Mouse (Mus musculus) kidney, postnatal 25 days (tissue): ENCODE measurements at regions not wholly inside any gene's neighbourhood (a gene's known extent, or its start where the extent isn't known, plus 50 kb on each side); places are given as distances from the start of the nearest gene placed in this dataset.
A peak's percentile ranks its signal among the peaks of the same experiment; 100 is the strongest.
"Not testable (repeated sequence)": the region's sequence is repeated elsewhere in the genome, so short reads cannot be mapped to it uniquely, and the experiment has no call there.

ENCODE experiments used
- DNase-seq, 2 experiments: peaks; one replicate each; pipeline ENCODE4 v3.0.0; 2021; ENCODE audit warnings: mixed read lengths in 2 of 2

DNA sequence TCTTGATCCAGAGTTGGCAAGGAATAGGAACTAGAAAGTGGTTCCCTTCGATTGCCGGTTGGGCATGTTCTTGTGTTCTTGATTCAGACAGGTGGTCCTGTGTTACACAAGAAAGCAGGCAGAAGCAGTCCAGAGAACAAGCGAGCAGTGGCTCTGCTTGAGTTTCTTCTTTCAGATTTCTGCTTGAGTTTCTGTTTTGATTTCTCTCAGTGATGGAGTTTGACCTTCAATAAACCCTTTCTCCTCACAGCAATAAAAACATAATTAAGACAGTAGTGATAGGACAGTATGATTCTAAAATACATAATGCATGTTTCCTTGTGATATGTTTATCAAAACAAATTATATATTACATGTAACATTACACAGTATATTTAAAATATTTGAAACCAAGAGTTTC is 59.1 kb downstream of the Klf6 start:
- no peak for DNase-seq

DNA sequence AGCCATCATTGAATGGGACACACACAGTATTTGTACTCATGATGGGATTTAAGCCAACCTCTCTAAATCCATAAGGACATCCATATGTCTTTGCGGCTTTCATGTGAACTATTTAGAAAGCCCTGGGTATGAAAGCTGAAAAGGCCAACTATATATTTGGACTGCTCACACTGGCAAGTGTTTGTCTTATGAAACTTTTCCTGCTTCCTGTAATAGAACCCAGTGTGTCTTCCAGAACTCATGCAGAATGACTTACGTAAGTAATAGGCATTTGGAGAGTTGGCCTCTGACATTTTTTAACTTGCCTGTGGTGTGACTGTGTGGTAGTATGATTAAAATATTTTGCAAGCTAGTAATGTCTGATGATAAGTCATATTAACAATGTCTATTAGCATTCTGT is 70.2 kb downstream of the Klf6 start:
- DNase-seq, result no peak

DNA sequence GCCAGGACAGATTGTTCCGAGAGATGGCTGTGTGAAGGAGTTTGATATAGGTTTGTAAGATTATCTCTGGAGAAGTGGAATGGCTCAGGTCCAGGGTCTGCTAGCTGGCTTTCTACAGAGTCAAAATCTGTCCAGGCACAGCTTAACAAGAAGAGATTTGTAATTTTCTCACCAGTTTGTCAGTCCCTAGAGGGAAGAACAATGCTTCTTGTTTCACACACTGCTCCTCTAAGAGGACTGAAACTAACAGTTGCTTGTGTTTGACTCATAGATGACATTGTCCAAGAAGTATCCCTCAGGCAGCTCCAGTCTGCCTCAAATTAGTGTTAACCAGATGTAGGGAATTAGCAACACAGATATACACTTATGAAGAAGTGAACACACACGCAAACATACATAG is 76.2 kb downstream of the Klf6 start:
- DNase-seq, result no peak

DNA sequence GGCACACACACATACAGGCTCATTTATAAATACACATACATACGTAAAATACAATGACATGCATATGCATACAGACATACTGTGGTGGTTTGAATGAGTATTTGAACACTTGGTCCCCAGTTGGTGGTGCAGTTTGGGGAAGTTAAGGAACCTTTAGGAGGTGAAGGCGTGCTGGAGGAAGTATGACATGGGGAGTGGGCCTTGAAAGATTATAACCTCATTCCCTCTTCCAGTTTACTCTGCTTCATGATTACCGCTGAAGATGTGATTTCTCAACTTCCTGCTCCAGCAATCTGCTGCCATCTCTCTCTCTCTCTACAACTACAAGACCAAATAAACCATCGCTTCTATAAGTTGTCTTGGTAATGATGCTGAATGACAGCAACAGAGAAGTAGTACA is 76.7 kb downstream of the Klf6 start:
- DNase-seq, result no peak

DNA sequence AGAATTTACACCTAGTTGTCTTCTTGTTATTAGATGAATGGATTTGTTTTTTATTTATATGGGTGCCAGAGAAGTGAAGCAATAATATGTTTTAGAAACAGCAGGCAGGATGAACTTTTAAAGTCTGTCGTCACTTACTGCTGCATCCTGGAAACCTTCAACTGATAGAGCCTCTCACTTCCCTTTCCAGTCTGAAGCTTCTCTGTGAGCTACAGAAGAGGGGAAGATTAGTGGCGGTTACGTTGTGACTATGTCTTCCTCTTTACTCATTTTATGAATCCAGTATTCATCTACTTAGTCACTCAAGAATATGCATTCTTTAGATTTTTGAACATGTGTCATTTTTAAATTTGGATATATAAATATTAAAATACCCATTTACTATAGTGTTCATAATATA is 78.1 kb downstream of the Klf6 start:
- no peak for DNase-seq

DNA sequence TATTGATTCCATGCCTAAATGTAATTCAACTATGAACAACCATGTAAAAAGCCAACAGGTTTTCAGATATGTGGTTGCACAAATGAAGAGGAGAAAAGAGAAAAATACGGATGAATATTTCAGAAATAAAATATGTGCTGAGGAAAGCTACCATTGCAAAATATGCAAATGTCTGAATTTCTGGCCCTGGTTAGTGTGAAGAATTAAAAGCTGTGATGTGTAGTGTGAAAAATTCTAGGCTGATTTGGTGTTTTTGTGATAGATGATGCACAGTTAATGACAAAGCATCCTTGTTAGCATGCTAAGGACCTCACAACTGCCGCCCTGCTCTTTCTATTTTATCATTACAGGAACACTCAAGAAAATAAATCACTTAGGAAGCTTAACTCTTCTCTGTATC is 91.6 kb downstream of the Klf6 start:
- no peak for DNase-seq

DNA sequence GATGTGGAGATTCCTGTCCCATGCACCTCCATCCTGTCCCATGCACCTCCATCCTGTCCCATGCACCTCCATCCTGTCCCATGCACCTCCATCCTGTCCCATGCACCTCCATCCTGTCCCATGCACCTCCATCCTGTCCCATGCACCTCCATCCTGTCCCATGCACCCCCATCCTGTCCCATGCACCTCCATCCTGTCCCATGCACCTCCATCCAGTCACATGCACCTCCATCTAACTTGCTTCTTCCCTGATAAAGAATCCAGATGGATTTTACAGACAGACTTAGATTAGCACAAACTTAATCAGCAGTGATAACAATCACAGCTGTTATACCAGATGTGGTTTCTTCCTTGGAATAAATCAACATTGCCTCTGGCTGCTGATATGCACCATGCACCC is 93.8 kb downstream of the Klf6 start:
- DNase-seq, result not testable (repeated sequence)

DNA sequence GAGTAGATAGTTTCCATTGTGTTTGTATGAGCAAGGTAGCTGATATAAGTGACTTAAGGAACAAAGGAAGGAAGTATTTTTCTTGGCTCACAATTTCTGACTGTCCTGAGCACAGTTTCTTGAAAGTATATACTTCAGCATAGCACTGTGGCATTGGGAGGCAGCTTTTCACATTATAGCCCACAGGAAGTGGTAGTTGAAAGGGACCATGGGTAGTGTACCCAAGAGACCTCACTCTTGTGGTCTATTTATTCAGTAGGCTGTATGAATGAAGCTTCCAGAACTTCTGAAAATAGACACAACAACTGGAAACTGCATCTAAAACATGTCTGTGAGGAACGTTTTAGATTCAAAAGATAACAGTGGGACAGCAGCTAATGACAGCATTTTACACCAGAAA is 94.9 kb downstream of the Klf6 start:
- no peak for DNase-seq

DNA sequence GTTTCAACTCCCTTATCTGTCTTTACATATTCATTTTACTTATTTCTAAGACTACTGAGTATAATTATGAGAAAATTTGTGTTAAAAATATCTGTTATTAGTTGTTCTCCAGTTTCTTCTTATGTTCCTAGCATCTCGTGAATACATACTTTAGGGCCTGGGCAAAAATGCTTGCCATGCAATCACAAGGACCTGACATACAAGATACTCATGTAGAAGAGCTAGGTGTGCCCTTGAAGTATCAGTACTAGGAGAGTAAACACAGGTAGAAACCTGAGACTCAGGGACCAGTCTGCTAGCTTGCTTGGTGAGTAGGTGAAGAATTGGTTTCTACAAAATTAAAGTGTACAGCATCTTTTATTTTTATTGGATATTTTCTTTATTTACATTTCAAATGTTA is 101.7 kb downstream of the Klf6 start:
- DNase-seq, result no peak

DNA sequence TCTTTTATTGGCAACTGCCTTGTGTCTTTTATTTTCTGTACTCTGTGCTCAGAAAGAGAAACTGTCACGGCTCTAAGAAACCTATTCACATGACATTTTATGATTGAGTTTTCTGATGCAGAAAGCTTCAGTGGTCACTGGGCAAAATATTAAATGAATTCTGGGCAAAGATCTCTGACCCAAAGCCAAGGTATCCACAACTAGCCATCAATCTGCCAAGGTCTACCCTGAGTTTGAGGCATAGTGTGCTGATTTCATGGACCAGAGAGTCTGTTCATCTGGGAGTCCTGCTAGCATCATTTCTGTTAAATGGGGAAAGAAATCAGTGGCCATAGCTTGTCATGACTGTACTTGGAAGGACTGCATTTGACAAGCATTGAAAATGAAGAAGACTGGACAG is 103.3 kb downstream of the Klf6 start:
- no peak for DNase-seq

DNA sequence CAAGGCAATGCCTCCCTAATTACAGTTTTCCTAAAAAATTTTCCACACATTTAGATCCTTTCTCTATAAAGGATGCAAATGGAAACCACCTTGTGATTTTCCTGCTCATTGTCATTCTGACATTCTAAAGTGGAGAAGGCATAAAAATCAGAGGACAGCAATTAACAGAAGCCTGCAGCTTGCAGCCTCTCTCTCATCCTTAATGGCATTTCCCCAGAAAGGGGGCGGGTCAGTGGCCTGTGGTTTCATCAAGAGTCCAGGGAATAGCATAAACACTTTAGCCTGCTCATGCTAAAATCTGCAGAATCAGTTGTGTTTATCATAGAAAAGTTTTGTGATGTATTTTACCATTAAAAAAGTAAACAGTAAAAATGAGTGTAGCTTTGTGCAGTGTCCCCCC is 117.3 kb downstream of the Klf6 start:
- no peak for DNase-seq

DNA sequence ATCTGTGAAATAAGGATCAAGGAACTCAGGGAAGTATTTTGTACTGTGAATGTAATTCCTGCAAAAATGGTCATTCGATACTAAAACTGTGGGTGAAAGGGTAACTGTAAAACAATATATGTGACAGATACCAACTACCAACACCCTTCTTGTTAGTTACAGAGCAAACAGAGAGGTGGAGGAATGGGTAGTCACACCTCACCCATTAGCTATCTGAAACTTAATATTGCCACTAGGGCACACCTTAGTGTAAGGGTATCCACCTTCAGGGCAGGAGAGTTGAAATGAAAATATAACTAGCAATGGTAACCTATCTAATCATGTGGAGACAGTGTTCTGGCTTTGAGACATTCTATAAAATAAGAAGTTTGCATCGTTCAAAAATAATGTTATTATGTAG is 126.2 kb downstream of the Klf6 start:
- no peak for DNase-seq

DNA sequence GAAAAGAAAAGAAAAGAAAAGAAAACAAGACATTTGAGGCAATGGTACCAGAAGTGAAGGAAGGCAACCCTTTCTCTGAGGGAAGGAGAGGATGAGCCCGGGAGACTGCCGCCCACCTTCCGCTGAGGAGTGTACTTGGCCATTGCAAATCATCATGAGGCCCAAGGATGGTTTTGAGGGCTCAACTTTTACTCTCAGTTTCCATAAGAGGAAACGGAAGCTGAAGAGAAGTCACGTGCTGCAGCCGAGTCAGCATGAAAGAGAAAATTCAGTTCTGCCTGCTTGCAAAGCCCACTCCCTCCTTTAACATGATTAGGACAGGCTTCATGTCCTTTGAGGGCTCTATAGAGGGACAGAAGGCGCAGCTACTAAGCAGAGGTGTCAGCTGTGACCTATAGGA is 127.1 kb downstream of the Klf6 start:
- DNase-seq, result no peak

DNA sequence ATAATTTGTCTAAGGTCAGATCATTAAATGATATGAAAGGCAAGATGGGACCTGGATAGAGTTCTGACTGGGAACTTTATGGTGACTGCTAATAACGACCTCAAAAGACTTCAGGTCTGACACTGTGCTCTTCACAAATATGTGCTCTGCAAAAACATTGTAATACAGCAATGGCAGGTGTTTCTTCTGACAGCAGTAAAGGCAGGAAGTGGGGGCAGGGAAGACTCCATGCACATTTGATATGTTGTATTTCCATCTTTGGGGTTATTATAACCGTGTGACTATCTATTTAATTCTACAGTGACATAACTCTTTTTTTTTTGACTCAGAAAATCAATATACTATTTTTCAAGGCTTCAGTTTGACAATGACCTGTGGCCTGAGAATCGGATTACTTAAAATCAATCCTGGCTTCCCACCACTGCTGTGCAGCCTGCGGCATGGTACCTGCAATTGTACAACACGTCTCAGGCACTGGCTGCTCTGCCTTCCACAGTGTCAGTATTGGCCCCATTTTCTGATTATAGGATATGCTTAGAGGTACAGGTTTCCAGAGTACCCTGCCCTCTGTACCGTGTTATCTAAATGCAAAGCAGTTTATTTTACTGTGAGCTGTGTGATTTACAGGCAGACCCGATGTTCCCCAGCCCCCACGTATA is 139.4 kb downstream of the Klf6 start:
- DNase-seq, result no peak

DNA sequence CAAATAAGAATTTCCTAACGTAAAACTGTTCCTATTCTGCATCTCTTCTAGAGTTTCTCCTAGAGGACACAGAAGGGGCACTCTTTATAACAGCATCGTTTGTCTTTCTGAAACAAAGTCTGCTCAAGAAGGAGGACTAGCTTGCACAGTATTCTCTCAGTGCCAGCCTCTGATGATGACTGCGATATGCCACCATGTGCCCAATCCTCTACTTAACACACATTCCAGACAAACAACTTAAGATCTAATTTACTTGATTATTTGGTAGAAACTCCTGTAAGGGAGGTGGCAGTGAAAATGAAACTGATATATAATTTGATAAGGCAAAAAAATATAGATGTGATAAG is 139.9 kb downstream of the Klf6 start:
- no peak for DNase-seq

DNA sequence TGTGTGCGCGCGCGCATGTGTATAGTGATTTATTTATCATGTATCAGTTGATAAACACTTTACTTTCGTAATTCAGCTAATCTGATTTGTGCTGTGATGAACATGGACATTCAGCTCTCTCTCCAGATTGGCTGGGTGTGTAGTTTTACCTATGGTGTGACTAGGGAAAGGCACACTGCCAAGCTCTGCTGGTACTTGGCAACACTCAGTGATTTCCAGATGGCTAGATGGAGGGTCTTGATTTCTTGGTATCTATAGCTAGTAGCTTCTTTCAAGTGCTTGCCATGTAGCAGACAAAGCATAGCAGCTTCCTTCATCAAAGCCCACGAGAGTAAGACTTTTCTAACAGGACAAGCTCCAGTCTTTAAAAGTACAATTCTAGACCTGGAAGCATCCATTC is 144.6 kb downstream of the Klf6 start:
- DNase-seq, result no peak

DNA sequence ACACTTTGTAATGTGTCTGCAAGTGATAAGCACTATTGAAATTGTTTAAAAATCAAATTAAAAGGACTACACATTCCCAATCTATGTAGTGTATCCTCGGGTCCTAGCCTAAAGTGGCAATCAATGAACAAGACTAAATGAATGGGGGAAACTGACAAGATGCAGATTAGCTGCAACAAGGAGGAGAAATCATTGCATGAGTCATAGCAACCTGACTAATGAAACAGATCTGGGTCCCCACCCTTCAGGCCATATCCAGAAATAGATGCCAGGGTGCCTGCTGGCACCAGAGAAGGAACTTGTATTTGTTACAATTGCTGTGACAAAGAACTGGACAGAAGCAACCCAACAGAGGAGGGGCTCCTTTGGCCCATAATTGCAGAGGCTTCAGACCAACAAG is 148.4 kb downstream of the Klf6 start:
- no peak for DNase-seq

DNA sequence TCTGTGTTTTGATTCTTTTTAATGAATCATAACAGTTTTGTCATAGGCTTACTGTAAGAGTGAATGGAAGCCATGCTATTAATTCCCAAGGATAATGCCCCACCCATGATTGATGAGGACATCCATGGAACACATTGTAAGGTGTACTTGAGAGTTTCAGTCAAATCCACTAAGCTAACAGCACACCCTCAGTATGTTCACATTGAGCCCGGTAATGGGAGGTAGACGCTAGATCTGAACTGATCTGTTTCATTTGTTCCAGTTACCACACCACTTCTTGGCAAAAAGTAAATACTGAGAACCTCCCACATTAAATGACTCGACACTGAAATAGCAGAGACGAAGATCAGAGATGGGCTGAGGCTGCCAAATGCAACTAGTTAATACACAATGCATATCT is 165.9 kb downstream of the Klf6 start:
- DNase-seq, result no peak

DNA sequence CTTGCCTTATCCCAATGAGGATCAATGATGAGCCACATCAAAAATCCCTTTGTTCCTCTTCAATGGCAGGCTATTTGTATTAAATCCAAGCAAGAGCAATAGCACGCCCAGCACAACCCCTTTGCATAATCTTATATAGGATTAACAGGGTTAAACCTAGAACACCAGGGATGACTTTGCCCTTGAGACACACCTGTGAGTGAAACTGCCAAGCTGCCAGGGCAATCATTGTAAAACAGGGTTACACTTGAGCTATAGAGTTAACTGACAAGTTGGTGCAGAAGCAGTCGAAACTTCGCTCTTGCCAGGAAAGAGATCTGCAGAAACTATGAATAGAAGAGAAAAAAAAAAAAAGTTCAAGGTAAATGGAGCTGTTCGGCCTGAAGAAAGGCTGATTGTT is 167.6 kb downstream of the Klf6 start:
- no peak for DNase-seq

DNA sequence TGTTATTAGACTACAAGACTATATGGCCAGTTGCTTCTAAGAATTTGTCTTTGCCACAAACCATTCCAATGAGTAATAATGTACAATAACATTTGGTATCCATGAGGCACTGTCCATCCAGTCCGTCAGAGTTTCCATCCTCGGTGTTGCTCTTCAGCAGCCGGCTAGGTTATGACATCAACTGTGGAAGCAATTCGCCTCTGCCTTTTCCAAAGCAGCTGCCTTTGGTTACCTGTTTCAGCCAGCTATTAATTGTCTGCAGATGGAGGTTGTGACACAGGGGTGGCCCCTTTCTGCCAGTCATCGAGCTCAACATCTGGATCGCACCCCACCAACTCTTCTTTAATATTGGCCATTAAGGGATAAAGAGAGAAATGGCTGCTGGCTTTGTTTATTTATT is 168.2 kb downstream of the Klf6 start:
- no peak for DNase-seq

DNA sequence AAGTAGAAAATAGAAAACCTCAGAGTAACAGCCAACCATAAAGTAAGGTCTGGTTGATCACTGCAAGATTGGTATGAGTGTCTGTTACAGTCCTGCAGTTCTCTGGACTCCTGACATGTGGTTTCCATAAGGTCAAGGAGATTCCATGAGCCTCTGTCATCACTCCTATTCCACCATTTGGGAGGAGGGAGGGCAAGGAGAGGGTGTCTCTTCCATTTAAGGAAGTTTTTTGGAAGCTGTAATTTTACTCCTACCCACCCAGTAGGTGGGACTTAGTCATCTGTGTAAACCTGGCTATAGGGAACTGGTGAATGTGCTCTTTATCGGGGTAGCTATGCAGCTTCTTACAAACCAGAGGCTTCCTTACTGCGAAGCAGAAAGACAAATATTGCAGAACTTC is 168.8 kb downstream of the Klf6 start:
- no peak for DNase-seq

DNA sequence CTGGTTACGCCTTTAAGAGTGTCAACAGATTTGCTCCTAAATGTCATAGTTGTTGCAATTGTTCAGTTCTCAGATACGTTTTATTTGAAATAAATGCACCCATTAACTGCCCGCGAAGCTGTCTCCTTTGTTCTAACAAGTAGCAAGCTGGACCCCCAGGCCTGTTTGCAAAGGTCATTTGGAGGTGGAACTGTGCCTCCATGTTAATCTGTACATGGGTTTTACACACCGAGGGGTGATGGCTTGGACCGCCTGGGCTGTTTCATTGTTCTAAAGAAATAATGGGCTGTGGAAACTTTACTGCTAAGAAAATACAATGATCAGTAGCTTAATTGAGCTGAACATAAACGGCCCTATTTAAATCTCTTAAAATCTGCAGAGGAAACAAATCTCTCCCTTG is 178.8 kb downstream of the Klf6 start:
- DNase-seq, result no peak

DNA sequence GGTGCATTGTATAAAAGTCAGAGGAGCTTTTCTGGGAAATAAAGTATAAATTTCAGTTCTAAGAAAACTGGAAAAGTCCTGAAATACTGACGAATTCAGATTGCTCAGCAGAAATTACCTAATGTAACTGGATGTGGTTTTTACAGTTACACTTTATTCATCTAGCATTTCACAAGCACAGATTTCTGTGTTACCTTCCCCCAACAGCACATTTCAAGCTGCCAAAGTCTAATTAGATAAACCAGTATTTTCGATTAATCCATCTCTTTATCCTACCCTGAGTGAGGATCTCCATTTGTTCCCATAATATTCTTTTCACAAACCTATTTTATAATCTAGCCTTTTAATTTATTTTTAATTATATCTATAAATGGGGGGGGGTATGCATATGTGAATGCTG is 179.4 kb downstream of the Klf6 start:
- no peak for DNase-seq

DNA sequence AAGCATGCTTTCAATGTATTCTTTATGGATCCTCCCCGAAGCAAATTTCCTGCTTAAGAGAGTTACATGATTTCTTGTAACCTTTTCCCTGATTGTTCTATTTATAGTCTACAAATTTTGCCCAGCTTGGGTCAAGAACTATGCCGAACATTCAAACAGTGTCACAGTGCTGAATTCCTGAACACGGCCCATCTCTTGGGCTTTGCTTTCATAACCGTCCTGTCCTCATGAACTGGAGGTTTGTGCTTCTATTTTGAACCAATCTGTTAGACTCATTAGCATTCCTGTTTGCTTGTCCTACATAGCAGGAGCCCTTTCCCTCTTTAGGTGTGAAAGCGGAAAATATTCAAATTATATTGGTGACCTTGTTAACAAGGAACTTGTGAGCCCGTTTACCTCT is 181.2 kb downstream of the Klf6 start:
- DNase-seq, result no peak

DNA sequence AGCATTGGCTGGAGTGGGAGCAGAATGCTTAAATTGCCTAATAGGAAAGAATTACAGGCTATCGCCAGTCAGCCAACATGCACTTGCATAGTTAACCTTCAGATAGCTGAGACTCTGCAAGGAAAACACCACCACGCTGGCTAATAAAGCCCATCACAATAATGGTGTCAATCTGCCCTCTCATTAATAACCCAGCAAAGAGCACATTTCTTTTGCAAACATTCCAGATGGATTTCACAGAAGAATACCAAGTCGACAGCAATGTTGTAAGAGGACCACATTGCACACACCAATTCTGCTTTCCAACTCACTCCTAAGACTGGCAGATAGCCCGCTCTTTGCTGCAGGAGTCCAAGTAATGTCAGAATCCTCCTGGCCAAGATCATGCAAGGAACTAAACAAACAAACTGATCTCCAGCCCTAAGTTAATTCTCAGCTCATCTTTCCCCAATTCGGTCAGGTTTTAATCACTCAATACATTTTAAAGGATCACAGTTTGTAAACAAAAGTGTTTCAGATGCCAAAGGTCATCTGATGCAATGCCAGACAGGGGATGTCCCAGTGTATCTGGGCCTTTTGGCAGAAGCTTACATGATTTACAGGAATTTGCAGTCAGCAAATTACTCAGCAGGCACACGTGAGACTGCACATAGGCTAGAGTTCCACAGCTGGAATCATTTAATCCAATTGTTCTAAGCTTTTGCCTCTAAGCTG is 198.4 kb downstream of the Klf6 start:
- peak; percentile 42 to 70 for DNase-seq
